Mouse (Mus musculus): ENCODE results near the gene Ubac1. TPM values are rescaled to one million over a fixed set of nuclear protein-coding genes. Genes with fewer than 3 reads are reported as not detected.

Ubac1 gene
- 25.9 to 39.4 TPM (median 34.5 TPM) in 4 replicates for total RNA-seq (2023)

GRCm38 (mm10) chr2:26021561-26022257 is at the start of gene Ubac1:
Ubac1 (minus strand) TSS chr2:26021747.

GRCm38 (mm10) chr2:25983159-25983907 is 38.2 kb downstream of the Ubac1 start, which contains the start of gene Camsap1:
Camsap1 (minus strand) TSS chr2:25983282.

Other genes with a start within 250 kb of the Ubac1 start
- not detected in 4 replicates for gene Lcn11, start 244.7 kb downstream of the Ubac1 start, total RNA-seq (2023)
- gene Gm13539, start 239.5 kb downstream of the Ubac1 start, total RNA-seq (2023): not detected in 4 replicates
- not detected in 4 replicates for gene Glt6d1, start 205.9 kb downstream of the Ubac1 start, total RNA-seq (2023)
- not detected in 4 replicates for gene Lcn9, start 198.6 kb downstream of the Ubac1 start, total RNA-seq (2023)
- 0.44 TPM in 1 of 4 replicates, not detected in the others for gene Sohlh1, start 174.5 kb downstream of the Ubac1 start, total RNA-seq (2023)
- gene Kcnt1, start 158.0 kb downstream of the Ubac1 start, total RNA-seq (2023): not detected in 4 replicates
- gene Camsap1, start 38.5 kb downstream of the Ubac1 start, total RNA-seq (2023): 29.3 to 46.9 TPM (median 31.5 TPM) in 4 replicates
- gene Nacc2, start 101.5 kb upstream of the Ubac1 start, total RNA-seq (2023): 0.83 to 1.3 TPM (median 1.2 TPM) in 4 replicates
- not detected in 4 replicates for gene Lhx3, start 186.5 kb upstream of the Ubac1 start, total RNA-seq (2023)
- 7.5 to 8.7 TPM (median 8.3 TPM) in 4 replicates for gene Qsox2, start 215.8 kb upstream of the Ubac1 start, total RNA-seq (2023)

Measured in B cell, adult 62 days (primary cell).